Mouse (Mus musculus) embryo, embryonic 11.5 days (tissue): ENCODE data around the gene Pdia5.

Experiments used
- DNase-seq: peaks from one replicate; pipeline ENCODE4 v3.0.0-alpha.2; 2012; ENCODE audit warnings: low read depth, low spot score

Gene Pdia5

DNA sequence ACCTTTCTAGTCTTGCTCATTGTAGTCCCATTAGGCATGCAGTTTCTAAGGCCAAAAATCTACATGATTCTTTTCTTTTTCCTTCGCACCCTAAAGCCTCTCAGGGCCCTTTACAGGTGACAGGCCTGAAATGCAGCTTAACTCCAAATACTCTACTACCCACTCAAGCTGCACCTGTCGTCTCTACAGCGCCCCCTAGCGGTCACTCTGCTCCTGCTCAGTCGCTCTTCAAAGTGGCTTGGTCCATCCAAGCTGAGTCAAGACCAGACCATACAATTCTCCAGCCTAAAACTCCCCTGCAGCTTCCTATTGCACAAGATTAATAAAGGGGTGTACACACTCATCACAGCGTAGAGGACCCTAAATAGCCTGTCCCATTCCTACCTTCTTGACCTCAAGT, 130.1 kb downstream of the Pdia5 start:
- peak; percentile 36 for DNase-seq

- no peak for DNase-seq
Observed at GRCm38 (mm10) chr16:35357449-35357848, 133.2 kb downstream of the Pdia5 start.
